Mouse (Mus musculus) thymus, adult 2 months (tissue): Measurements from ENCODE around the gene Cd68. TPM values are rescaled to one million over a fixed set of nuclear protein-coding genes. Genes with fewer than 3 reads are reported as not detected.

Source experiments
- DNase-seq: peaks from one replicate; pipeline ENCODE4 v3.0.0; 2021
- H3K27ac ChIP-seq: fragments of 200-500 bp; 2 replicates; pipeline ENCODE4 v1.5.1; 2012; ENCODE audit warnings: low read length, control low read depth; ENCODE audit not compliant: control insufficient read depth, insufficient read depth
- H3K27me3 ChIP-seq: fragments of 200-500 bp; 2 replicates; pipeline ENCODE4 v1.6.1; 2012; ENCODE audit warnings: mild to moderate bottlenecking, low read length, moderate library complexity, mixed read lengths; ENCODE audit not compliant: control insufficient read depth, insufficient read depth
- H3K36me3 ChIP-seq: fragments of 200-500 bp; 2 replicates; pipeline ENCODE4 v1.6.1; 2012; ENCODE audit warnings: mild to moderate bottlenecking, low read length, moderate library complexity; ENCODE audit not compliant: control insufficient read depth, insufficient read depth
- H3K4me1 ChIP-seq: fragments of 200-500 bp; replicated peaks from 2 replicates; pipeline ENCODE4 v1.6.1; 2012; ENCODE audit warnings: low read length; ENCODE audit not compliant: control insufficient read depth, insufficient read depth
- H3K4me3 ChIP-seq: fragments of 200-500 bp; 2 replicates; pipeline ENCODE4 v1.5.1; 2012; ENCODE audit warnings: mild to moderate bottlenecking, low read length, control low read depth, moderate library complexity; ENCODE audit not compliant: control insufficient read depth, insufficient read depth
- CTCF ChIP-seq: fragments of 200-500 bp; IDR thresholded peaks from 2 replicates; pipeline ENCODE4 v1.5.1; 2012; ENCODE audit warnings: mild to moderate bottlenecking, control low read depth, low read length, moderate library complexity, borderline replicate concordance; ENCODE audit not compliant: control insufficient read depth, poor library complexity, insufficient read depth; ENCODE audit errors: extremely low read depth
- POLR2A ChIP-seq: fragments of 200-500 bp; IDR thresholded peaks from 2 replicates; pipeline ENCODE4 v1.6.1; 2012; ENCODE audit warnings: mild to moderate bottlenecking, low read length, control low read depth, moderate library complexity; ENCODE audit not compliant: control insufficient read depth, poor library complexity, insufficient read depth; ENCODE audit errors: extremely low read depth
- WGBS: fragments of 180-500 bp; shearing (Covaris S2); methylation state at CpG from one replicate; pipeline ENCODE4 v1.1.7; 2018; 5-methylcytosine and 5-hydroxymethylcytosine counted together
- polyA plus RNA-seq: library from polyadenylated mRNA; depleted of rRNA; stranded (reverse); fragments of >200 nt; gene quantifications from 2 replicates; pipeline ENCODE4 v1.2.3, GENCODE M21; 2012

Cd68 gene
- polyA plus RNA-seq, 1 experiment, result 117 TPM

DNA sequence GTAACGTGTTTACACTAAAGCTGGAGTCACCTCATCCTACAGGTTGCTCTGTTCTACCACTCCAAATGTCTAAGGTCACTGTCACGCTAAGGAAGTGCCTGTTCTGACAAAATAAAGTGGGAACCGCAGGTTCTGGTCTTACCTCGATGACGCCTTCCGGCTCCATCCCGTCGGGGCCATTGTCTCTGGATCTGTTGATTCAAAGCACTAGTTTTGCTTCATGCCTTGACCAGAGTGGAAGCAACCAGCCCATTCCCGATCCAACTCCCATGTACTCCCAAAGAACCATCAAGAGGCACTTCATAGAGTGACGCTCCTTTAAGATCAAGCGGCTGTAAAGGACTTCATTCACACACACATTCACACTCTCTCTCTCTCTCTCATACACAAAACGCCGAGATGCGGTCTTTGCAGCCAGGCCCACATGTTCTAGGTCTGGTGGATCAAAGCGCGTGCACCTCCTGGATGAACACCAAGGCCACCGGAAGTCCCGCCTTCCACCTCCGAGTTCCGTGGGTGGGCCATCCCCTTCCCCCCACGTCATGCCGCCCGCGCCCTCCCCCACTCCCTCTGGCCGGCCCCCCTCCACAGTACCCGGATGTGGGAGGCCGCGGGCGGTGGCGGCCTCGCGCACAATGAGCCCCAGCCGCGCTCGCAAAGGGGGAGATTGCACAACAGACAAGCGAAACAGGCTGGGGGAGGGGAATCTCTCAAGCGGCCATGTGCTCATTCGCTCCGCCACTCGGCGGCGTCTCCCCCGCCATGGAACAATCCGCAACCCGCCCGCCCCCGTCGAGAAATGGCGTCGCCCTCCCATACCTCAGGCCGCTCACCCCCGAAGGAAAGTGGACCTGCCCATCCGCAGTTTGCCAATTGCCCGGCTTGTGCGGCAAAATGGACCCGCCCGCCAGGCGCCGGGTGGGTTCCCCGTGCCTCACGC, 5.1 kb upstream of the Cd68 start:
- TF ChIP-seq CTCF (no peak), POLR2A (peak; percentile 67)
- peaks cover 56% of the 10 kb centered on the region for H3K36me3 ChIP-seq
- peak; percentile 95 for DNase-seq
- peak overlapping the region; percentile 96 for H3K4me3 ChIP-seq
- WGBS, result under 1% methylated on average over 61 of the region's 61 CpGs
- H3K27me3 ChIP-seq, result no peaks in the 10 kb centered on the region
- peak overlapping the region; percentile 87 for H3K27ac ChIP-seq
- H3K4me1 ChIP-seq, result no peaks in the 10 kb centered on the region; the same call in 1 of the 2 replicates

DNA sequence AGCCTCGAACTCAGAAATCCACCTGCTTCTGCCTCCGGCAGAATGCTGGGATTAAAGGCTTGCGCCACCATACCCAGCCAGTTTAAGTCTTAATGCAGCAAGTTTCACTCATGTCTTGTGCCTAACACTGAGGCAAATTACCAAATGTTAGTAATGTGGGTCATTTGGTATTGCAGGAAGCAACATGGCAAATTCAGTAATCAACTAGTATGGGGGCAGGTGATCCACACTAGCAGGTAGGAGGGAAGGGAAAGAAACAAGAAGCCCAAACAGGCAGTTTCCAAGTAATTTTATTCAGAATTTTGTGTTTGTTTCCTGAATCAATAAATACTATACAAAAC, 682 bp upstream of the Cd68 start:
- no peak for TF ChIP-seq POLR2A
- TF ChIP-seq CTCF, result no peak
- H3K4me1 ChIP-seq, result peaks cover 12% of the 10 kb centered on the region
- 96% methylated on average over 3 of the region's 3 CpGs for WGBS
- no peak overlapping the region for H3K4me3 ChIP-seq
- peaks cover 42% of the 10 kb centered on the region for H3K36me3 ChIP-seq
- H3K27me3 ChIP-seq, result no peaks in the 10 kb centered on the region
- H3K27ac ChIP-seq, result no peak overlapping the region
- DNase-seq, result no peak

DNA sequence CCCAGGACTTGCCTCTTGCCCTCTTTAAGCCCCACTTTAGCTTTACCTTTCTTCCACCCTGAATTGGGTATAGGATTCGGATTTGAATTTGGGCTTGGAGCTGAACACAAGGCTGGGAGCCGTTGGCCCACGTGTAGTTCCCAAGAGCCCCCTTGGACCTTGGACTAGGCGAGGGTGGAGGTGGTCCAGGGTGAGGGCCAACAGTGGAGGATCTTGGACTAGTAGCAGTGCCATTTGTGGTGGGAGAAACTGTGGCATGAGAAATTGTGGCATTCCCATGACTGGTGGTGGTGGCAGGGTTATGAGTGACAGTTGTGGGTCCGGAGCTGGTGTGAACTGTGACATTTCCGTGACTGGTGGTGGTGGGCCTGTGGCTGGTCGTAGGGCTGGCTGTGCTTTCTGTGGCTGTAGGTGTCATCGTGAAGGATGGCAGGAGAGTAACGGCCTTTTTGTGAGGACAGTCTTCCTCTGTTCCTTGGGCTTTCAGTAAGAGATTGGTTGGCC, 444 bp downstream of the Cd68 start:
- TF ChIP-seq CTCF (no peak), POLR2A (no peak)
- whole genome bisulfite sequencing, result 86% methylated on average over 9 of the region's 9 CpGs
- Histone ChIP-seq H3K27me3 (no peaks in the 10 kb centered on the region), H3K4me1 (peaks cover 17% of the 10 kb centered on the region), H3K4me3 (no peak overlapping the region), H3K36me3 (peaks cover 41% of the 10 kb centered on the region), H3K27ac (no peak overlapping the region)
- no peak for DNase-seq

- no peak overlapping the region for H3K27ac ChIP-seq
- peaks cover 17% of the 10 kb centered on the region for H3K4me1 ChIP-seq
- DNase-seq, result no peak
- TF ChIP-seq POLR2A, result no peak
- TF ChIP-seq CTCF, result no peak
- H3K27me3 ChIP-seq, result no peaks in the 10 kb centered on the region
- WGBS, result 96% methylated on average over 7 of the region's 7 CpGs
- H3K36me3 ChIP-seq, result peaks cover 35% of the 10 kb centered on the region
- no peak overlapping the region for H3K4me3 ChIP-seq
These were observed 1.1 kb downstream of the Cd68 start for GRCm38 (mm10) chr11:69664841-69665240.

DNA sequence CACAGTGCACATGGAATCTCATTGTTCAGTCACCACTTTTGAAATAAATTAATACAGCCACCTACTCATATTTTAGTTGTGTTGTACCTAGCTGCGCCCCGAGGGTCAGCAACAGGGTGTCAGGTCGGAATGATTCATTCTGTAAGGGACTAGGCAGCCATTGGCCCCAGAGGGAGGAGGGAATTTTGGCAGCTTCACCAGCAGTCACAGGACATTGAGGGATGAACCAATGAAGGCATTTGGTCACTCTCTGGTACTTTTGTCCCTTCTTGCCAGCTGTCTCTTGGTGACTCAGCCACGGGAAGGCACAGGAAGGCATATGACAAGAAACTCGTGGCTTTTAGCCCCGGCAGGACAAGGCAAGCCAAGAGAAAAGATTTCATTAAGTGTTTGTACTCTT, 2.2 kb downstream of the Cd68 start:
- DNase-seq, result no peak
- TF ChIP-seq POLR2A, result no peak
- TF ChIP-seq CTCF, result no peak
- Histone ChIP-seq H3K36me3 (peaks cover 28% of the 10 kb centered on the region), H3K27me3 (no peaks in the 10 kb centered on the region), H3K4me3 (no peak overlapping the region), H3K27ac (no peak overlapping the region), H3K4me1 (peaks cover 17% of the 10 kb centered on the region)
- 79% methylated on average over 6 of the region's 6 CpGs for WGBS

DNA sequence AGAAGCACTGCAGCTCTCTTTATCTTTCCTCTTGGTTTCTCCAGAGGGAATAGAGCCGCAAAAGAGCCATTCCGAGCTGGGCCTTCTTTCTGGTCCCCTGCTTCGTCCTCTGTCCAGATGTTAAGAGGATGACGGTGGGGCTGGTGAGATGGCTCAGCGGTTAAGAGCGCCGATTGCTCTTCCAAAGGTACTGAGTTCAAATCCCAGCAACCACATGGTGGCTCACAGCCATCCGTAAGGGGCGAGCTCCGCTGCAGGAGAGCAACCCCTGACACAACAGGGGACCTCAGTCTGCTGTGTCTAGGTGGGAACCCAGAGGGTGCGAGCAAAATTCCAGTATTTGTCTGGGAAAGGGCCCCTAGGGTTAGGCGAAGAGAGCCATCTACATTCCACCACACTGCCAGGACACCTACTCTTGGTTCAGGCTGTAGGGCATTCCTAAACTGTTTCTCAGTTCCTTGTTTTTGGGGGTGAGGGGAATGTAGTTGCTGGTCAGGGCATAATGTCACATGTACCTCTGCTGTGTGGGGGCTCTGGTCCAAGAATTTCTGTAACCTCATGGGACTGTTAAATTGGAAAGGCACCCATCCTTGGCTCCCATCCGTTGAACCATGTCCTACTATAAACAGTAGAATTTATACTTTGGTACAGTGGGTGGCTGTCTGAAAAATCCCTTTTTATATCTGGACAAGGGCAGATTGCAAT, 2.8 kb downstream of the Cd68 start:
- WGBS, result 86% methylated on average over 13 of the region's 13 CpGs
- Histone ChIP-seq H3K27ac (peak overlapping the region; percentile 73), H3K4me3 (peak overlapping the region; percentile 65), H3K27me3 (no peaks in the 10 kb centered on the region), H3K4me1 (peaks cover 17% of the 10 kb centered on the region), H3K36me3 (peaks cover 25% of the 10 kb centered on the region)
- TF ChIP-seq CTCF (no peak), POLR2A (no peak)
- no peak for DNase-seq
